Mouse (Mus musculus) adrenal gland, postnatal 36 days (tissue): ENCODE data around the gene Slc39a11. TPM values are rescaled to one million over a fixed set of nuclear protein-coding genes. Genes with fewer than 3 reads are reported as not detected.

Source experiments
- DNase-seq, 2 experiments: peaks; one replicate each; pipeline ENCODE4 v3.0.0; 2021; ENCODE audit warnings: mixed read lengths in 1 of 2
- long read RNA-seq, 2 experiments: library from polyadenylated mRNA; stranded (forward); transcript quantifications; one replicate each; pipeline ENCODE4 v2.0.0; 2021; ENCODE audit warnings: borderline sequencing depth in 2 of 2
- total RNA-seq, 2 experiments: library from RNA; stranded (reverse); gene quantifications; 2 replicates each; pipeline ENCODE4 v1.2.3; 2021

Gene Slc39a11
- 10 to 100 TPM; 27.4 to 27.7 TPM for total RNA-seq
- long read RNA-seq, experiment 1, transcript Slc39a11-202 (10 exons, 2,664 nt) = major isoform, 31 of 61 reads
- long read RNA-seq, experiment 1, partial matches to known transcripts = 4 of 61 reads
- long read RNA-seq, experiment 1, other reads (novel, unspliced or antisense) = 22 of 61 reads
- long read RNA-seq, experiment 2, transcript Slc39a11-202 (10 exons, 2,664 nt) = major isoform, 5 of 18 reads
- long read RNA-seq, experiment 2, partial matches to known transcripts = 2 of 18 reads
- long read RNA-seq, experiment 2, other reads (novel, unspliced or antisense) = 11 of 18 reads

DNA sequence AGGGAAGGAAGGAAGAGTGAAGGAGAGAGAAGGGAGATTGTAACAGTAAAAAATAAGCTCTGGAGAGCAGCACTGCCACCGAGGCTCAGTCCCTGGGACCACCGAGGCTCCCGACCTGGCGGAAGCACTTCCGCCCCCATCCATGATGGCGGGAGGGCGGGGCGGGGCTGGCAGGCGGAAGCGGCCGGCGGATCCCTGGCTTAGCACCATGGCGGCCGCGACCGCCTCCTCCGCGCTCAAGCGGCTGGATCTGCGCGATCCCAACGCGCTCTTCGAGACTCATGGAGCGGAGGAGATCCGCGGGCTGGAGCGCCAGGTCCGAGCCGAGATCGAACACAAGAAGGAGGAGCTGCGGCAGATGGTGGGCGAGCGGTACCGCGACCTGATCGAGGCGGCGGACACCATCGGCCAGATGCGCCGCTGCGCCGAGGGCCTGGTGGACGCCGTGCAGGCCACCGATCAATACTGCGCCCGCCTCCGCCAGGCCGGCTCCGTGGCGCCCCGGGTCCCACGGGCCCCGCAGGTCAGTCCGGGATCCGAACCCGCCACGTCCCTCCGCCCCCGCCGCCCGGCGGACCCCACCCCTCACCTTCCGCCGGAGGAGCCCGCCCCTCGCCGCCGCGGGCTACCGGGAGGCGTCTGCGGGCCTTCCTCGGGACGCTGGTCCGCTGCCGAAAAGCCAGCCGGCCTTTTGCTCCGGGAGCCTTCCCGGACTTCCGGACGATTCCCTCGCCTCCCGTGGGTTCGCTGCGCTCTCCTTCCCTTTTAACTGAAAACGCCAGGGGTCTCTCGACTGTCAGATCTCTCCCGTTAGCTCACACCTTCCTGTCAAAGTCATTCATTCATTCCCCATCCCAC lies at the start of gene Slc39a11:
Gene Slc39a11, minus strand, starts transcription at position 727 of the 858 bp plus-strand sequence.
- DNase-seq = peak; percentile 75 to 83

DNA sequence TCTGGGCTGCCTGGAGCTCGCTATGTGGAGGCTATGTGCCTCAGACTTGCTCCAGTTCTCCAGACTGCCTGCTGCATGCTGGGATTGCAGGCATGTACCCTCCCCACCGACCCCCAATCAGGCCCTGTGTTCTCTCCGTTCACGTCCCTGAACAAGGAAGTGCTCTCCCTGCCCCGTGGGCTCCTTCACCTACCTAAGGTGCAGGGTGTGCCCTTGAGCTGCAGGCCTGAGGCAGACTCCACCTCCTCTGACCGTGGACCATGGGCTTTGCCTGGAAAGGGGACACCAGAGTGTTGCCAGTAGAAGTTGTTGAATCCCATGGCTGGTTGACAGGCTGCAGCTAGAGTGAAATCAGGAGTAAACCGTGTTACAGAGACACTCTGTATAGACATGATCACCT lies 49.8 kb upstream of the Slc39a11 start:
- DNase-seq = no peak

DNA sequence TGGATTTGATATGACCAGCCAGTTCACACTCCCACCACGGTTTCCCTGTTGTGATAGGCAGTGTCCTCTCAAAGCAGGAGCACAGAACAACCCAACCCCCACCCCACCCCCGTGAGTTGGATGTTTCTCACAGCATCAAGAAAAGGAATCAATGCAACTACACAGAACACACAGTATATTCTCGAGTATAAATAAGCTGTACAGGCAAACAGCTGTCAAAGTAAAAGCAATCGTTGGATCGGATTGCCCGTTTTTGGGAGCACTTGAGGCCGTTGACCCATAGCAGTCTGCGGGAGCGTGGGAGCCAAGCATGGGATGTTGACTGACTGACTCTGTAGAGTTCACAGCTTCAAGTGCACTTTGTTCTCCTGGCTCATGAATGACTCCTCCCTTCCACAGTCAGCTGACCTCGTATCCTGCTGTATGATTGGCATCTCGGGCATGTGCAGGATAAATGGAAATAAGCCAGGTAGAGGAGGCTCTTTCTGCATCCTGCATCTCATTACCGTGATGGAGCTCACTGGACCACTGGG lies 48.2 kb upstream of the Slc39a11 start:
- no peak for DNase-seq

DNA sequence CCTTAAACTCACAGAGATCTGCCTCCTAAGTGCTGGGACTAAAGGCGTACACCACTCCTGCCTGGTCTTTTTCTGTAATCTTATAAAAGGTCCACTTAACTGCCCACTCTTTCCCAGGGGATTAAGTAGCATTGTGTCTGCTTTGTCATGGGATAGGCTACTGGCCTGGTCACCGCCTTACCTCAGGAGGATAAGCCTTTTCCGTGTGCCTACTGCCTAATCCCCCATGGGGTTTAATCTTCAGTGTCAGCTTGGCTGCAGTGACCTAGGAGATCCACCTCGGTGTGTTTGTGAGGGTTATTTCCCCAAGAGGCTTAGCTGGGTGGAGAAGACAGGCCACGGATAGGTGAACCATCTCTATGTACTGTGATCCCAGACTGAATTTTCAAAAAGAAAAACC lies 47.7 kb upstream of the Slc39a11 start:
- no peak for DNase-seq

DNA sequence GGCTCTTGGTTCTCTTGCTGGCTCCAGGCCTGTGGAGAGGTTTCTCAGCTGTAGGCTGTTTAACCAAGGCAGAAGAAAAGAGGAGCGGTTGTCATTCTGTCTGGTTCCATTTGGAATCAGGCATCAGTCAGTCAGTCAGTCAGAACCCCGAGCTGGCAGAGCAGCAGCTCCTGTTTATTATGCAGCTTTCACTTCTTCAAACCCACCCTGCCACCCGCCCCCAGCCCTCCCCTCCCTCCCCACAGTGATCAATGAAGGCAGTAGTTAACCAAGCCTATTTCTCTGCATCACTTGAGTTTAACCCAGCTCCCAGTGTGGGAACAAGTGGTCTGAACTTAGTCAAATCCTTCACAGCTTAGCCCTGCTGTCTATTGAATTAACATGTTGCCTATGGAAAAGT lies 42.0 kb upstream of the Slc39a11 start:
- DNase-seq = no peak

DNA sequence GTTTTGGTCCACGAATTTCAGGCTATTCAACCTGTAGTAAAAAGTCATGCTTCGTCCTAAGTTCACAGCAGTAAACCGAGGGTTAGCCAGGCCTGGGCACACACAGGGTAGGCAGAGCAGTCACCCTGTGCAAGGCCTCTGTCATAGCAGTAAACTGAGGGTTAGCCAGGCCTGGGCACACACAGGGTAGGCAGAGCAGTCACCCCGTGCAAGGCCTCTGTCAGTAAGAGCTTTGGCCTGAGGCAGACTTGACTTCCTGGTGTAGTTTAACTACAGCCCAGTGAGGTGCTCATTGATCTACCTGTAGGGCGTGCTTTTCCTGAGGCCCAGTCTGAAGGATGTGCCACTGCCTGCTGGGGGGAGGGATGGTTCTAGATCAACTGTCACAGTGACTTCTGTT lies 41.4 kb upstream of the Slc39a11 start:
- no peak for DNase-seq

DNA sequence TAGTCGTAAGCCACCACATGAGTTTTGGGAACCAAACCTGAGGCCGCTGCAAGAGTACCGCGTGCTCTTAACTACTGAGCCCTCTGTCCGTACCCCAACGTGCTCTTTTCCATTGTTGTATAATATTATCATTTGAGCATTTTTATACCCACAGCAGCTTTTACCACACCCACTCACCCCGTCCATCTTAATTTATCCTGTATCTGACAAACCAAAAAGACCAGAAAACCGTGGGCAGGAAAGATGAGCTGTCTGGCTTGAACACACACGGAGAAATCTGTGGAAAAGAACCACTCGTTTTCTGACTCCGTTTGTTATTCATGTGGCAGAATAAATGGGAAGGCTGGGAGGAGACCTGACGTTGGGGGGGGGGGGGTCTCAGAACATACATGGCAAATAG lies 40.6 kb upstream of the Slc39a11 start:
- DNase-seq = no peak

DNA sequence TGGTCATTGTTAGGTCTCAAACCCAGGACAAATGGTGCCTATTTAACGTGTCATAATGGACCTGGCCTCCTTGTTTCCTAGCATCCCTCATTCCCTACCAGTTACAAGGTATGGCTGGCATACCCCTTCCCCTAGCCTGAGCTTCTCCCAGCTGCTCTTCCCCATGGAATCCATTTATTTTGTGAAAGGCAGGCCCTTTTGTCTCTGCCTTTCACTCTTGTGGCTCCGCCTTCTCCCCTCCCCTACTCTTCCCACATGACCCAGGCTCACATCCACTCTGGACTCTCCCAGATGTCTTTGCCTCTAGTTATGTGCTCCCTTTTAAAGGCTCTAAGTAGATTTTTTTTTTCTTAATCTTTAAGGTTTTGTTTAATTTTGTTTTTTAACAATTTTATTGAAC lies 37.2 kb upstream of the Slc39a11 start:
- no peak for DNase-seq

DNA sequence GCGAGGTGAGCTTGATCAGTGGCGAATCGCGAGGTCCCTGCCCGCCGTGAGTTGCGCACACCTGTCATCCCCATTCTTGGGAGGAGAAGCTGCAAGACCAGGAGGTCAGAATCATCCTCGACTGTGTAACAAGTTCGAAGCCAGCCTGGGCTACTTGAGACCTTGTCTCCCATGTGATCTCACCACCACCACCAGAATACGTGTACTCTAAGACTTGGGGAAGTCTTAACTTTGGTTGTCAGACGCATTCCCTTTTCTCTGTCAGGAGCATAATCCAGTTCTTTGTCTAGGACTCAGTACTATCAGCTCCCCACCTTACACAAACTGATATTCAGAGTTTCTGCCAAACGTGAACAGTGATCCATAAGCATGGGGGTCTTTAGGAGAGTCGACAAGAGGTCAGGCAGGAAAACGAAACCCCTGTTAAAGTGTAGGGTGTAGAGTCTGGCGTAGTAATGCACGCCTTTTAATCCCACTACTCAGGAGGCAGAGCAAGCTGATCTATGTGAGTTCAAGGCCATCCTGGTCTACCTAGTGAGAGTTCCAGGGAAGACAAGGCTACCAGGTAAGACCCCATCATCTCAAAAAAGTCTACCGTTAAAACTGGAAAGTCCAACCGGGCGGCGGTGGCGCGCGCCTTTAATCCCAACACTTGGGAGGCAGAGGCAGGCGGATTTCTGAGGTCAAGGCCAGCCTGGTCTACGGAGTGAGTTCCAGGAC lies 35.0 kb upstream of the Slc39a11 start:
- no peak for DNase-seq

DNA sequence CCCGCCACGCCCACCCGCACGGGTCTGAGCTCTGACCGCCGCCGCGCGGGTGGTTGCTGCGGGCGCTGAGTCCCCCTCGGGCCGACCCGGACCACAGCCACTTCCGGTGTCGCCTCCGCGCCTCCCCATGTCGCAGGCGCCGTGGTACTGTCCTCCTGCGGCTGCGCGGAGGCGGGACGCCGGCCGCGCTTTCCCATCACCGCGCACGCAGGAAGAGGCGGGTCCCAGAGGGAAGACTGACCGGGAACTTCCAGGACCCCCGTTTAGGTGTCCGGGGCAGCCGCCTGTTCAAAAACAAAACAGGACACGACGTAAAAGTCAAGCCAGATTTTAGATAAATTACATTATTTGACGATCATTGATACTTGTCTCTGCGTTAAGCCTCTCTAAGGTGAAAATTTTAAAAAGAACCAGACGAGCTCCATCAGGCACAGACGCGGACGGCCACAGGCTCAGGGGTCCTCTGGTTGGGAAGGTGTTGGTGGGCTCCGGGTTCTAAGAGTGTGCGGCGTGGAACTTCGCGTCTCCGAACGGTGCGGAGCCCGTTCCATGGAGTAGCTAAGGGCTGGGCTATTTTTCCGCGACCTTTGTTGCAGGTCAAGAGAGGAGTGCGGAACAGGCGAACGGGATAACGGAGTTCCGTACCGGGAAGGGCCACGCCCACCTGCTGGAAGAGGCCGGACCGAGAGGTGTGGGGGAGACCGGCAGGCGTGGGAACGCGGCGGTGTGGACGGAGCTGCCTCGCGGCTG lies 34.3 kb upstream of the Slc39a11 start, which contains the start of the genes Fam104a and D11Wsu47e:
Gene Fam104a, minus strand, starts transcription at position 199 of the 750 bp plus-strand sequence.
Gene D11Wsu47e, plus strand, starts transcription at position 456 of the 750 bp plus-strand sequence.
- peak; percentile 97 for DNase-seq

DNA sequence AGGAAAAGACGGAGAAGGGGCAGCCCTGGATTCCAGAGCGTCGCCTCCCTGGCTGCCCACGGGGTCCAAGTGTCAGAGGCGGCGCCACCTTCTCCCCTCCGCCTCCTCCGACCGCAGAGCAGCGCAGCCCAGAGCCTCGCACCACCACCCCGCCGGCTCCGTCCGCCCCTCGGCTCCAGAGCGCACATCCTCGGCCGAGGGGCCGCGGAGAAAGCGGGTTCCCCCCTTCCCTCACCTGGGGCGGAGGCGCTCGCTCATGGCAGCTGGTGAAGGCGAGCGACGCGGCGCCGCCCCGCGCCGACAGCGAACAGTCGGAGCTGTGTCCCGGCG lies 33.7 kb upstream of the Slc39a11 start:
- no peak for DNase-seq

DNA sequence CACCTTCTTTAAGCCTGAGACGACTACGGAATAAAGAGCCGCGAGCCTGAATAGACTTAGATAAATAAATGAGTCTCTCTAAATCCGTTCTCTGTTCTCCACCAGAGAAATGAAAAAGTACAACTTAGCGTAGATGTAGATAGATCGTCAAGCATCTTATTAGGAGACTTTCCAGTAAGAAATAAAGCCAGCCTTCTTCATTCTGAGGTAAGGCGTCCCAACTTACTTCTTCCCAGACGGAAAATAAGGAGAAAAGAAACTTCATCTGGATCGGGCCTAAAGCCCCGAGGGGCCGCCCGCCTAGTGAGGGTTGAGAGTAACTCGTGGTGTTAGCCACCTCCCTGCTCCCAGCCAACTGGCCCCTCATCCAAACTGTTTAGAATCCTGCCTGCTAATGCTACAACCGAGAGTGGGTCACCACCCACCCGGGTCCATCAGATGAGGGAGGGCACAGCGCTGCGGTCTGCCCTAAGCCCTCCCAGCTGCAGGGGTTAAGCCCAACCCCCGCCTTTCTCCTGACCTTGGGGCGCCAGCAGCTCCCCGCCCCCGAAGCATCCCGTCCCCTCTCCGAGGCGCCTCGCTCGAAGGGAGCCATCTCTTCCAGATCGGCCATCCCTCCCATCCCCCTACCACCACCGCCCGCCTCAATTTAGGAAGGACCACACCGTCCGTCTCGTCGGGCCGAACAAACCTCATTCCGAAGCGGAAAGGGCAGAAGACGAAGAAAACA lies 33.2 kb upstream of the Slc39a11 start:
- peak; percentile 79 to 85 for DNase-seq

DNA sequence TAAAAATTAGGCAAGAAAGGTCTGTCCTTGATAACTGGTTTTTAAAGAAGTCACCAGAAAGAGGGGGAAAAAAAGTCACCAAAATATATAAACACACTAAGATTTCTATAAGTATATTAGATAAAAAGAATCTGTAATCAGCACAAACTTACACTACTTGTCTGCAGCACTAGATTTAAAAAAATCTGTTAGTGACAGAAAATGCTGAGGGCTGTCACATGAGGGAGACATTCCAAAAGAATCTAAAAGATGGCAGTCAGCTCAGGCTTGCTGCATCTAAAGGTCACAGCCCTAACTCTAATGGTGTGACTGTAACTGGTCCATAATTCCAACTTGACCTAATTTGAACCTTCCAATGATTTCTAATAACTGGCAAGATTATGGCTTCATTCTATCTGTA lies 32.1 kb upstream of the Slc39a11 start:
- DNase-seq = no peak

DNA sequence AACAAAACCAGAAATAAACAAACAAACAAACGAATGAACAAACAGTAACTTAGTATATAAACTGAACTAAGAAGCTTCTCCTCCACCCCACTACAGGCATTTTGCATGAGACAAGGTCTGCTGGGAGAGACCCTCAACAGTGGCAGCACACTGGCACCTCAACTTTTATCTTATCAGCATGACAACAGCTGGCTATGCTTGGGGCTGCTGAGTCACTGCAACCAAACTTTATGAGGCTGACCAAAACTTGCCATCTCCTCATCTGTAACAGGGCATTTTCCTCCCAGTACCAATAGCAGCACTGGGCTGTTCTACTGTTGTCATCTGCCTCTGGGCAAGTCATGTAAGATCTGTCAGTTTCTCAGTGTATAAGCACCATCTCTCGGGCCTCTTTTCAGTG lies 31.1 kb upstream of the Slc39a11 start:
- DNase-seq = peak in 1 of 2 experiments; percentile 36

DNA sequence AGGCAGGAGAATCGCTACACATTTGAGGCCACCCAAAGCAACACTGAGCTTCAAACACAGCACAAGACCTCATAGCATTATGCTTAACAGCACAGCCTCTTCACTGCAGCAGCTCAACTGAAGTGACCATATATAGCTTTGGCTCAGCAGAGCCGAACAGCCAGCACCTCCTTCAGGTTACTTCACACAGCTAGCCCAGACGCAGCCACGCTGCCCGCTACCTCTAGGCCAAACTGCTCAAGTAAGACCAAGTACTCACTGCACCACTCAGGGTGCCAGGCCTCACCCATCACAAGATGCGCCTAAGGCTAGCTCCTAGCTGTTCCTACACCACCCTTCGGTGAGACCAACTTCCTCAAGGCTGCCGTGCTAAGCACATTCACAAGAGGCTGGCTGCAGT lies 28.5 kb upstream of the Slc39a11 start:
- no peak for DNase-seq

DNA sequence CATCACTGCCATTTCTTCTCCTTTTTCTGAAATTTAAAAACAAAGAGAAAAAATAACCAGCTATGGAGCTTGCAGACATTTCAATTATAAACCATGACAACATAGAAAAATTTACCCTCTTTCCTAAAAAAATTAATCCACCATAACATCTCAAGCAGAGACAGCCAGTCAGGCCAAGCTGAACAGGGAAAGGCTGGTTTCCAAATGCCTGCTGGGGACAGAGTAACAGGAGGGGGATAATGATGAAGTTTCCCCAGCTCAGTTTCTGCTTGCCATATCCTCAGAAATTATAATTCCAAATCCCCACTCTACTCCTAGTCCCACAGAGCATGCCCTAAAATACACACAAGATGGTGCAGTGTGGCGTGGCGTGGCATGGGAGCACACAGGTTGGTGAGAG lies 27.5 kb upstream of the Slc39a11 start:
- DNase-seq = no peak

DNA sequence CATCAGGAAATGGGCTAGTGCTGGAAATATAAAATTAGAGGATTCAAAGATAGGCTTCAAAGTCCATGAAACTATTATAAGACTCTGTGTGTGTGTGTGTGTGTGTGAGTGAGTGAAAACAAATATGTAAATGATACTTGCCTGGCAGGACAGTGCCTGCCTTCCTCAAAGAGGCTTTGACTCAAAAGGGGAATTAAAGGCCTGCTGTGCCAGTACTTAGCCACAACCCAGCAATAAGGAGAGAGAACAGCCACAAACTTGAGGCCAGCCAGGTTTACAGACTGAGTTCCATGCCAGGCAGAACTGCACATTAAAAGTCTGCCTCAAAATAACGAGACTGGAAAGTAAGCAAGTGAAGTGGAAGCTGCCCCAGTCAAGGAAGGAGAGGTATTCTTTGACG lies 27.0 kb upstream of the Slc39a11 start:
- DNase-seq = no peak

DNA sequence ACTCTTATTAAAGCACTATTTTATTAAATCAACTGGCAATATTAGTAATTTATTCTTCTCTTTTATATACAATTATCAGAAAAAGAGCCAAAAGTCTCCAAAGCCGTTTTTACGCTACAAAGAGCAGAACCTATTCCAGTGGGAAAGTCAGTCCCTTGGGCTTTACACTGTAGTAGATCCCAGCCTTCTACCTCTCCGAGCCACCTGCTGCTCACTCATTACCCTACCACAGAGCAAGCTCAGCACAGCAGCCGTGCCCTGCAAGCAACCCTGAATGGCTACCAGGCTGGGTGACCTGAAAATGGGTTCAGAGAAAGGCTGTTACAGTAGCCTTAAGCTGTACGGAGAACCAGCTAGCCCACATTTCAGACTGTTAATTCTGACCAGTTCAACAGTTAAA lies 24.7 kb upstream of the Slc39a11 start:
- DNase-seq = no peak

DNA sequence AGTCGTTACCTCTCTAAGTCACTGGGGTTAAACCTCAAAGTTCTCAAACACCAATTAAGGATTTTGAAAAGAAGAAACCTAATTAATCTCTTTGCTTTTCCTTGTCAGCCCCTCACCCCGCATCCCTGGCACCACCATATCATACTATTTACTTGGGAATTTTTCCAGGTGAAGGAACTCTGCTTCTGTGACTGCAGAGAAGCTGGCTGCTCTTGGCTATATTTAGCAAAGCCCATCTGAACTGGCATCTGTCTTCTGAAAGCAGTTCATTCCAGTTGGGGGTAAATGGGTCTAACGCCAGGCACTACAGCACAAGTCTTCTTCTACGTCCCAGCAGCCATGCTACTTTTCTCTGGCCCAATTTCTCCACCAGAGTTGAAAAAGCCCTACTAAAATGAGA lies 23.7 kb upstream of the Slc39a11 start:
- no peak for DNase-seq

DNA sequence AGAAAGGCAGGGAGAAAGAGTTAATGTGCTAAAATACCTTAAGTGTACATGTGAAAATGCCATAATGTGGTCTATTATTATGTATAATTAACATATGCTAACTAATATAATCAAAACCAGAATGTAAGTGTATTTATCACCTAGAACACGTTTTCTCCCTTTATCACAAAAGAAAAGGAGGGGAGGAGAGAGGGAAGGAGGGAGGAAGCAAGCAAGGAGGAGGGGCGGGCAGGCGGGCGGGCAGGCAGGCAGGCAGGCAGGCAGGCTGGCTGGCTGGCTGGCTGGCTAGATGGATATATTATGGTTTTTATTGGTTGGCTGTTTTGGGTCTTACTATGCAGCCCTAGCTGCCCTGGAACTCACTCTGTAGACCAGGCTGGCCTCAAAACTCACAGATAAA lies 19.8 kb upstream of the Slc39a11 start:
- no peak for DNase-seq

DNA sequence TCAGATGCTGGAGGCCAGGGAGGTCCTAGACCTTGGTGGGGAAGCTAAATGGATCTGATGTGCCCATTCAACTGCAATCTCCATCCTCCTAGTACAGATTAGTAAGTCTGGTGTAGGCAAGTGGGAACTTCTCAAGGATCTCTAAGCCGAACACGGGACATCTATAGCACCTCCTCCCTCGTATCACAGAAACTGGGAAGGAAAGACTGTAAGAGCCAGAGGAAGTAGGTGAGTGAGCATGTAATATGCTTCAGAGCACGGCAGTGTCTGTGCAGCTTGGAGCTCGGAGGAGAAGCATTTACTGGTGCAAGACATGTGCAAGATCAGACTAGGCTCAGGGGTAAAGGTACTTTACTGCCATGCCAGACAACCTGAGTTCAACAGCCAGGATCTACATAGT lies 19.0 kb upstream of the Slc39a11 start:
- no peak for DNase-seq
